Mouse (Mus musculus): ENCODE data around the gene Wdr95.

DNA sequence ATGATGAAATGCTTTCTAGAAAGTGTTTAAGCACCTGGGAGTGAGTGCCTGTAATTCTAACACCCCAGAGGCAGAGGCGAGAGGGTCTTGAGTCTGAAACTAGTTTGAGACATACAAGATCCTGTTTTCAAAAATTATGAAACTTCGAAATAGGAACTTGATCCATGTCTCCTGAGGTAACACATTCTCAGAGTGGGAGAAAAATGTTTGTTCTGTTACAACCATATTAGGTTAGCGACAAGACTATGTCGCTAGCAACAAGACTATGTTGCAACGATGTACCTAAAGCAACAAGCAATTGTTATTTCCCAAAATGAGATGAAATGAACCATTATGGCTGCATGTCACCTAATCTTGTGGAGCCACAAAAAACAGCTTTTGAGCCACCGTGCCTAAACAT lies 43.0 kb upstream of the Wdr95 start:
- TF ChIP-seq CTCF (IDR thresholded peaks at IDR 0.05; ENCODE audit: control insufficient read depth, insufficient read depth, low read length) (no peak), POLR2A (IDR thresholded peaks at IDR 0.05; ENCODE audit: borderline replicate concordance, control insufficient read depth, low read depth, low read length) (no peak)

All from bone marrow, adult 2 months (tissue).